Mouse (Mus musculus) cerebellum, postnatal 10 days (tissue): Measurements from ENCODE around the gene Ikzf1.

Source experiments
- DNase-seq, 2 experiments: peaks; one replicate each; pipeline ENCODE4 v3.0.0; 2021; ENCODE audit warnings: mixed read lengths in 2 of 2

Gene Ikzf1

DNA sequence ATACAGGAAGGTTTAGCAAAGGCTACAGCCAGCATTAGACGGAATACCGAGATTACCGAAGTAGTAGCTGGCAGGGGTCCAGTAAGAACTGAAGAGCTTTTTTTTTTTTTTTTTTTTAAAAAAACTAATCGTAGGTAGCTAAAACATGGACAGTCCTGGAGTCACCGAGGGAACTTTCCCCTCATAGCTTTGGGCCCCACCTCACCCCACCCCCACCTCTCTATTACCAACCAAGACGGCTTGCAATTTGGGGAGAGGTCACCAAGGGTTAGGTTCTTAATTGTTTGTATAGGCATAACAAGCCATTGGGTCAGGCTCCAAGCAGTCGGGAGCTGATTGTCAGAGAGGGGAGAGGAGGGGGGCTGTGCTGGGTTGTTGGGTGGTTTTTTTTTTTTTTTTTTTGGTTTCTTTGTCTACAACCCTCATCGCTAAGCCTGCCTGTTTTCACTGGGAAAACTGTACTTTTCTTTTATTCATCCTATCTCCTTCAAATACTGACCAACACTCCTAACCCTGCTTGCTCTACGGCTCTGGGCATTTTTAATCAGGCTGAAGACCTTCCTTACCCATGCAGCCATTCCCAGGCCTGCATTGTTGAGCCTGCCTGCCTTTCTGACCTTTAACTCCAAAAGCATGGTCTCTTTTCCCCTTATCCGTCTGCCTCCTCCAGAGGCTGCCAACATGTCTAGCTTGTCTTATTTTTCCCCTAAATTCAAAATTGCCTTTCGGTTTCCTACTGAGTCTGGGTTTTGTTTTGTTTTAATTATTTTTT lies 124.8 kb downstream of the Ikzf1 start:
- no peak for DNase-seq

DNA sequence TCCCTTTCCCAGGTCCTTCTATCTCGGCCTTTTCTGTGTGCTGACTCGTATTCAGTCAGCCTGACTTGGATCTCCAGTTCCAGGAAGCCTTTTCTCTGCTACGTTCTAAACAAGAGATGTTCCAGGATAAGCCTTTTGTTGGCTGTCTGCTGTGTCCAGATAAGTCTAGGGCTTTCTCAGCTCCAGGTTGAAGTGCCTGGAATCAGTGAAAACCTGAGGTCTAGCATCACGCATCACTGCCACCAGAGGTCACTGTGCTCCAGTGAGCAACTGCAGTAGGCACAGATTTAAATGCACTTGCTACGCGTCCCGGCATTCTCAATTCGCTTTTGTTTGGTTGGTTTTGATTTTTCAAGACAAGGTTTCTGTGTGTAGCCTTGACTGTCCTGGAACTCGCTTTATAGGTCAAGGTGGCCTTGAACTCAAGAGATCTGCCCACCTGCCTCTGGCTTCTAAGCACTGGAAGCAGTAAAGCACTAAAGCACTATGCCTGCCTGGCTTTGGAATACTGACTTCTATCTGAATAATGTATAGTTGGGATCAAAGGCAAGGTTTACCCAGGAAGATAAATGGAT lies 127.2 kb downstream of the Ikzf1 start:
- DNase-seq: peak; percentile 84 to 85

DNA sequence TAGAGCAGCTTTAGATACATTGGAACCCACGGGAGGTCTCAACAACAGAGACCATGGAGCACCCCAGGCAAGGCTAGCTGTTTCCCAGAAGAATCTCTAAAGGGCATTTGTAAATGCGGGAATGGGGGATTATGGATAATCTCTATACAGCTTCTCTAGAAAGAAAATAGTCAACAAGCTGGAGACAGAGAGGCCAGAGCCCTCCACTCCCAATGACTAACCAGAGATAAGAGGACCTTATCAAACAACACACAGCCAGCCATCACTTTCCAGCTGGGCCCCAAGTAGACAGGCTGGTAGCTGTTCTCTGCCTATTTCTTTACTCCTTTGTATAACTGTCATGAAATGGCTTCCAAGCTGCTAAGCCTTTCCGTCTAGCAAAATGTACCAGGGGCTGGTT lies 130.9 kb downstream of the Ikzf1 start:
- DNase-seq: no peak

DNA sequence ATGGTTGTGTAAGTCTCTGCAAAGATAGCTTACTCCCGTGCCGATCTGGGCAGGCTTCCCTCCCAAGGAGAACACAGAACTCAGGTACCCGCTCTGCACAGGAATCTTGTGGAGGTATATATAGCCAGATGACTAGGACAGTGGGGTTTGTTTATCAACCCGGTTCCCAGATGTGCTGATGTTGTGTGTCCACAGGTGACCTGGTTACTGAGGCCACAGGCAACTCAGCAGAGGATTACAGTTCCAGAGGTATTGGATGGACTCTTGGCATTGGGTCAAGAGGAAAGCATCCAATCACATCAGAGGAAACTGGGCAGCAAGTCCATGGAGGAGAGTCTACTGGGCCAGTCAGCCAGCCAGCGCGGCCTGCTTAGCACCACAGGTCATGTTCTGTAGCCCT lies 134.0 kb downstream of the Ikzf1 start:
- no peak for DNase-seq

DNA sequence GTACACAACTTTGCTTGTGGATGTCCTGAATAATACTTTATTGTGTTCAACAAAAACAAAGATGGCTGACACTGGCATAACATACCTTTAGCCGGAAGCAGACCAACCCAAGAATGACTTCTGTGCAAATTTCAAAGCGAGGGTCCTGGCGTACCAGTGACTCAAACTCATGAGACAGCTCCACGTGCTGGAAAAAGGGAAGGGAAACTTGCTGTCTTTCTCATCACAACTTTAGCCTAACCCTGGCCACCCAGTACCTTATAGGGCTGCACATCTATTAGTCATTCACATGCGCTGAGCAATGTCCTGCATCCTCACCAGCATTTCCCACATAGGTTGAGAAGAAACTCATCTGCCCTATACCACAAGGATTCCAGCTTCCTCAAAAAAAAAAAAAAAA lies 134.4 kb downstream of the Ikzf1 start:
- no peak for DNase-seq

DNA sequence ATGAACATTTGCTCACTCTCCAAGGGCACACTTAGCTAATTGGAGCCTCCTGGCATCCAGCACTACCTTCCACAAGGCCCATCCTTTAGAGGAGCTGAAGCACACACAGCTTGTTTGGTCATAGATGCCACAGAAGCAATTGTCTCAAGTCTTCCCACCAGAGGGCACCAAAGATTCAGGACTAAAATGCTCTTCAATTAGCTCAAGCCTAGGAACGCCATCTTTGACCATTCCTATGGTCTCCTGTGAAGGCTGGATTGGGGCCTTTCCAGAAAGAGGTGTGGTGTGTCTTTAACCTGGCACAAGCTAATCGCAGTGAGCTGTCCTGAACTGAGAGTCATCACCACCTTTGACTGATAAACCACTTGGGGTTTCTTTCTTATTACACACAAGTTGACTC lies 135.4 kb downstream of the Ikzf1 start:
- DNase-seq: peak; percentile 88 to 93

DNA sequence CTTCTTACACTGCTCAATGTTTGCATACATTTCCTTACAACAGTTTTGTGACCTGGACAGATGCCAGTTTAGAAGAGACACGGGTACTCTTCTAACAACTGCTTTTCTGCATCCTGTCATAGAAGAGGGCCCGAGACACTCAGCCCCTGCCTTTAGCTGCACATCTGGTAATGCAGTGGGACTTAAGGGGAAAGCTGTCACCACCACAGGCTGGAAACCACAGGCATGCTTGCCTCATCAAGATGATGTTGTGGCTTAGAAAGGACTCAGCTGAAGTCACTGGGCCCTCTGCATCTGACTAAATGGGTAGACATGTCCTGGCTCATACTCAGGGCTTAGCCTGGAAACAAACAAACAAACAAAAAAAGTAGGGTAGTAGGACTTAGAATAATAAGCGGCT lies 135.9 kb downstream of the Ikzf1 start:
- no peak for DNase-seq

DNA sequence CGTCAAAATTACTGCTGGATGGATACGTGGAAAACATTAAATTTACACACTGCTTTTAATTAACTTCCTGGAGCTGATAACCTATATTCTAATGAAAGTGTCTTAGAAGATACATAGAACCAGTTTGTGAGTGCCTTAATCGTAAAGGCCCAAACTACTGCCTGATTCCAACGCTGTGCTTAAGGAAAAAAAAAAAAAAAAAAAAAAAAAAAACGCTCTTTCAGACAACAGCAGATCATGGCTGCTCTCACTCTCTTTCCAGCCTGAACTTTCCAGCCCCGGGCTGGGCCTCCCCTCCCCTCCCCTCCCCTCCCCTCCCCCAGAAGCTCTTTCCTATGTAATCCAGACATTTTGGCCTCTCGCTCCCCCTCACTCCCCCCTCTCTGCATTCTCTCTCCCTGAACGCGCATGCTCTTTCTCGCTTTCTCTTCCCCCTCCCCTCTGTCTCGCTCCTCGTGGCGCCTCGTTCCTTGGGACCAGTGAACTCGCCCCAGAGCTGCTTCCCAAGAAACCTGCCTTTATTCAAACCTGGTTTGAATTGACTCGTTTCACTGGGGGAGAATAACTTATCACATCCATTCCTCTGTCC lies 136.7 kb downstream of the Ikzf1 start:
- DNase-seq: peak; percentile 51 to 71
